Mouse (Mus musculus) heart, adult 11 months (tissue): ENCODE data around the gene Wdr43.

Experiments
- DNase-seq: peaks from one replicate; pipeline ENCODE4 v3.0.0; 2022

Gene Wdr43

DNA sequence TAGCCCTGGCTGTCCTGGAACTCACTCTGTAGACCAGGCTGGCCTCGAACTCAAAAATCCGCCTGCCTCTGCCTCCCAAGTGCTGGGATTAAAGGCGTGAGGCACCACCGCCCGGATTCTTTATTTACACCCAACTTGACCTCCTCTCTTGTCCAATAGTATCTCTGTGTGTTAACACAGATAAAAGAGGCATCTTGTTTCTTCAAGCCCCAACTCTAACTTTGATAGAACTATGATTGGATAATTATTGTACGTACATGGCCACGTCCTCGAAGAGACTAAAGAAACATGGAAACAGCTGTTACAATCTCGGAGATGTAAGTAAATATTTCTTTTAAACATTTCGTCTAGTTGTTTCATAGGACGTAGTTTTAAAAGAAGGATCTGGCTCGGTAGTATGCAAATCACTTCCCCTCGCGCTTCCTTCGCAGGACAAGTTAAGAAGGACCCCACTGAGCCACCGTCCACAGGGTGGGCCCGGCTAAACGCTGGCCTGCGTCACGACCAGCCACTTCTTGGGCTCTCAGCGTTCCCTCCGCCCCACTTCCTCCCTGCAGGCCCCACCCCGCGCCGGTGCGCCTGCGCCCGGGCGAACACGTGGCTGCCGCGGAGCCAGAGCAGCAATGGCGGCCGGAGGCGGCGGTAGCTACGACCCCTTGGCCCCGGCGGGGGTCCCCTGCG lies at the start of gene Wdr43:
TSS of gene Wdr43 (plus strand) at position 258 of the 681 bp plus-strand sequence.
- DNase-seq, result peak; percentile 100

DNA sequence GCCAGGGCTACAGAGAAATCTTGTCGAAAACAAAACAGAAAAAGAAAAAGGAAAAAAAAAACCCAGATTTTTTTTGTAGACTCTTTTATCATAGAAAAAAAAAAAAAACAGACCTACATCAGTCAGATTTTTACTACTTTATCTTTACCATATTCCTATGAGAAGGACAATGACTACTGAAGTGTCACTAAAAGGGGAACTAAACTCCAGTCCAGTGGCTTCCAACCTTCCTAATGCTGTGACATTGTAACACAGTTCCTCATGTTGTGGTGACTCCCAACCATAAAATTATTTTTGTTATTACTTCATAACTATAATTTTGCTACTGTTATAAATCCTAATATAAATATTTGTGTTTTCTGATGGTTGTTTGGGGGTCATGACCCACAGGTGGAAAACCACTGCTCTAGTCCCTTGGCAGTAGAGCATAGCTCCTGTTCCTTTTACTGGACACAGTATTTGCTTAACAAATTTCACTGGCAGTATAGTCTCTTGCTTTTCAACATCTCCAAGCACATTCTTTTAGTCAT lies 36.5 kb upstream of the Wdr43 start:
- DNase-seq, result no peak

DNA sequence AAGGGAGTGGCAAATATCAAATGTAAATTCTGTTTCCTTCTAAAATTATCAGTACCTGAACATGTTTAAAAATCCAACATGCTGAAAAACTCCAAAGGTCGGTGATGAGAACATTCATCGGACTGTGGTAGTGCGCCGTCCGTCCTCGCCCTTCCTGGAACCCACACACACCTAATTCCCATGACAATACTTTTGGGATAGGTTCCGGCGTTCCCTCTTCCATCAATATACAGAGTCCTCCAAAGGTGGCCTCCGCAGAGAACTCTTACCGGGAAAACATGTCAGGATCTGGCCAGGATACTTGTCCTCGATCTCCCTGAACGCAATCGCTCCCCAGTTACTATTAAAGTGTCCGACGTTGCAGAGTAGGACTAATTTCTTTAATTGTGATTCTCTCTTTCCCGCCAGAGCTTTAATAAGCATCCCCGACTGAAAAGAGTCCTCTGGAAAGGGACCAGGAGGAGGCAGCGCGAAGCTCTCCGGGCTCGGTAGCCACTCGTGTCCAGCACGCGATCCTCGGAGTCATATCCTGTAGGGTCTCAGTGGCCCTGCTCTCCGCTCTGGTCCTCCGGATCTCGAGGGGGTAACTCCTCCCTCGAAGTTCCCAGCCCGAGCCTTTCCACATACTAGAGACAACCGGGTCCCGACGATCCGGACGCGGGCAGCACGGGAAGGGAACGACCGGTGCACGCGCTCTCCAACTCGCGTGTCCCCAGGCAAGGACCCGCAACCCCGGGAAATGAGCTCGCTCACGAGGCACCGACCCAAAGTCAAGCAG lies 17.6 kb upstream of the Wdr43 start:
- DNase-seq, result no peak

DNA sequence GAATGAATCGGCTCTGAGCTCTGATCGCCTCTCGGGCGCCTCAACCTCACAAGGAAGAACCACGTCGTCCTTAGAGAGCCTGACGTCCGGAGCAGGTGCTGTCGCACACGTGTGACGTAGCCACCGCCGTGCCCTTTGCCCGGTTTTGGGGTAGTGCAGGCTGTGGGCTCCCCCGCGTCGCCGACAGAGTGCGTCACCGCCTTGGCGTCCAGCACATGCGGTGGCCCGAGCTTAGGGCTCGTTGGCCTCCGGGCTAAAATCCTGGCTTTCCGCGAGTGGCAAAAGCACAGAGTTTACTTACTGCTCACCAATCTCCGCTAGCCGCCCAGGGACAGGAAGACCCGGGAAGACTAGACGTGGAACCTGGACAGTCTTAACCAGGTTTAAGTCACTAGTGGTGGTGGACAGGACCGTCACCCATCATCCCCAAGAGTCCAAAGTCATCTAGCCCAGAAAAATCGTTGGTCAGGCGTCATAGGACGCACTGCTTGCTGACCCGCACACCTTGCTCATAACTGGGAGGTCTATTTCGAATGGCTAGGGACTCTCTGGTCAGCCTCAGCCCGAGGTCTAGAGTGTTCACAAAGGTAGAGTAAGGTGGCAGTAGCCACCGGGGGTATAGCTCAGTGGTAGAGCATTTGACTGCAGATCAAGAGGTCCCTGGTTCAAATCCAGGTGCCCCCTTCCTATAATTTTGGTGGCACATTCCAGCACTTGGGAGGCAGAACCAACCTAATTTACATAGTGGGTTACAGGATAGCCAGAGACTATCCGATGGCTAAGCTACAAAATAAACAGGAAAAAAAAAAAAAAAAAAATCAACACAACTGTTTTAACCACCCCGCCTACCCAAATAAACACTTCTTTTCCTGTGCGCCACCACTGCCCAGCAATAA lies 16.8 kb upstream of the Wdr43 start:
- peak; percentile 99 for DNase-seq

DNA sequence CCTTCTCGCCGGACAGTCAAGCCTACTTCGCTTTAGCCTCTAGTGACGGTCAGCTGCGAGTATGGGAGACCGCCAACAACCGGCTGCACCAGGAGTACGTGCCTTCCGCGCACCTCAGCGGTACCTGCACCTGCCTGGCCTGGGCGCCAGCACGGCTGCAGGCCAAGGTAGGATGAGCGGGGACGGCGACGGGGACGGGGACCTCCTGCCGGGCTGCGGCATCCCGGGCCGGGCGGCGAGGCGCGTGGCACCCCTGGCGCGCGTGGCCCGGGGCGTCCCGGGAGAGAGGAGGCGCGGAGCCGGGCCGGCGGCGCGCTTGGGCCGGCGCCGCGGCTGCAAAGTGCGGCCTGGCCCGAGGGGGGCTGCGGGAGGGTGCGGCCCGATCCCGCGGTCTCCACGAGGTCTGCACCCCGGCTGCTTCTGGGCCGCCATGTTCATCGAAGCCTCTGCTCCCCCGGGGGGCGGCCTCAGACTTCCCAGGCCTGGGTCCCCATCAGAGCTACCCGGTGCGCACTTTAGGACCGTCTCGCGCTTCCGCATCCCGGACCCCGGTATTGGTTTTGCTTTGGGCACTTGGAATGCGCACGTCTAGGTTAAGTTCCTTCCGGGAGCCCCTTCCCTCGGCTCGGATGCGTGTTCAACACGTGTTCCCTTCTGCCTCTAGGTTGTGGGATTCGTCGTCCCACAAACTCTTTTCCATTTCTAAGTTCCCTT lies 781 bp downstream of the Wdr43 start:
- peak; percentile 92 for DNase-seq

DNA sequence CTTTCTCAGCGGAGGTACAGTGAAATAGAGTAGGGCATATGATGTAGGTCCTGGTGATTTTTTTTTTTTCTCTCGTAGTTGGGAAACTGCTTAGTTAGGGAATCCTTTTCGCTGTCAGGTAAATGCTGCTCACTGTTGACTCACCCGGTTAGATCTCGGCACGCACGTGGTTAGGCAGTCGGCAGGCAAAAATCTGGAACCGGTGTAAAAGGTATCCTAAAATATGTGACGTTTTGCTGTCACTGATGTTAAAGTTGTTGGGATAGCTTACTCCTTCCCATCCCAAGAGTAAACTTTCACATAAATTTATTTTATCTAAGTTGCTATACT lies 1.3 kb downstream of the Wdr43 start:
- no peak for DNase-seq

DNA sequence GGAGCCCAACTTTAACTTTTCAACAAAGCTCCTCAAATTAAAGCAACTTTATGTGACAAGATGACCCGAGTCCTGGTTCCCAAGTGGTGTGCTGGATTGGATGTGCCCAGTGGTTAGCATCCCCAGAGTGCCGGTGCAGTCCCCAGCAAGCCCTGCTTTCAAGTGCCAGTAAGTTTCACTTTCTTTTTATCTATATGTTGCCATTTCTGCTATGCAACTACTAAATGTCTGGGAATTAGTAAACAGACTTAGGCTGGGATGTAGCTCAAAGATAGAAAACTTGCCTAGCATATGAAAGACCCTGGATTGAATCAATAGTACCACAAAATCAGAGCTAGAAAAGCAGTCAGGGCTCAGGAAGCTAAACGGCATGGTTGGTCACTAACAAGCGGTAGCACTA lies 2.3 kb downstream of the Wdr43 start:
- DNase-seq, result no peak

DNA sequence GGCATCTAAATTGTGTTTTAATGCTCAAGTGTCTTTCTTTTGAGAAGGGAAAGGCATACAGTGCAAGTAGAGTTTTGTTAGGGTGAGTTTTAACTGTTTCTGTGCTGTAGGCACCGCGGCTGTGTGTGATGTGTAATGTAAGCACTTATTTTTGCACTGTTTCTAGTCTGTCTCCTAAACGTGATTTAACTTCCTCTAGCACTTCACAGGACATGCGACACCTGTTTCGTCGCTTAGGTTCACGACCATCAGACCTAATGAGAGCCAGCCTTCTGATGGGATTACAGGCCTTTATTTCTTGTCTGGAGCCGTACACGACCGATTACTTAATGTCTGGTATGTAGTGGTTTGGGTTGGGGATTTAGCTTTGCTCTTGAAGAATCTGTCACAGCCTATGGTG lies 16.1 kb downstream of the Wdr43 start:
- DNase-seq, result peak; percentile 52

DNA sequence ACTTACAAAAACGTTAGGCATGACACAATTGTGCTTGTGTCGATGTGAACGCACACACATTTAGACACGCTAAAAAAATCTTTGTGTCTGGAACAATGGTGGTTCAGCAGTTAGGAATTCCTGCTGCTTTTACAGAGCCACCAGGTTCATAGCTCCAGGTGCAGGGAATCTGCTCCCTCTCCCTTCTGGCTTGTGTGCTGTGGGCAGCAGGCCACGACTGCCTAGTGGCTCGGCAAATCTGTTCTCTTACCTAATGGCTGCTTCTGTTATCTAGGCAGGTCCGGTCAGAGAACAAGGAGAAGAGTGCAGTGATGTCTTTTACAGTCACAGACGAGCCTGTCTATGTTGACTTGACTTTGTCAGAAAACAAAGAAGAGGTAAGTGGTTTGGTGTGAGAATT lies 17.7 kb downstream of the Wdr43 start:
- peak; percentile 48 for DNase-seq

DNA sequence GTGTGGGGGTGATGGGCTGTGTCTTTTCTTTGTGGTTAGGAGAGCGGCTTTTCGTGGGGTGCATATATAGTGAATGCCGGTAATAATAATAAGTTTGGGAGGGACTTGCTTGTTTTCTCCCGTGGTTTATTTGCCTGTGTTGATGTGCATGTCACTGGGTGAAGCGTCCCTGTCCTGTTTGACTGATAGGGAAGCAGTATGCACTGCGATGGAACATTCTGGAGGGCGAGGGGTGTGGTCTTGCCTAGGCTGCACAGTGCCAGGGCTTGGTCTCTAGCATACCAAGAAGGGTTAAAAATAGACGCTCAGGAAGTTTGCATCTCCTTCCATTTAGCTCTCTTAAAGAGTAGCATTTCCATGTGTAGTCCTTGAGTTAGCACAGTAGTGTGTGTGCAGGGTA lies 21.1 kb downstream of the Wdr43 start:
- DNase-seq, result peak; percentile 69

DNA sequence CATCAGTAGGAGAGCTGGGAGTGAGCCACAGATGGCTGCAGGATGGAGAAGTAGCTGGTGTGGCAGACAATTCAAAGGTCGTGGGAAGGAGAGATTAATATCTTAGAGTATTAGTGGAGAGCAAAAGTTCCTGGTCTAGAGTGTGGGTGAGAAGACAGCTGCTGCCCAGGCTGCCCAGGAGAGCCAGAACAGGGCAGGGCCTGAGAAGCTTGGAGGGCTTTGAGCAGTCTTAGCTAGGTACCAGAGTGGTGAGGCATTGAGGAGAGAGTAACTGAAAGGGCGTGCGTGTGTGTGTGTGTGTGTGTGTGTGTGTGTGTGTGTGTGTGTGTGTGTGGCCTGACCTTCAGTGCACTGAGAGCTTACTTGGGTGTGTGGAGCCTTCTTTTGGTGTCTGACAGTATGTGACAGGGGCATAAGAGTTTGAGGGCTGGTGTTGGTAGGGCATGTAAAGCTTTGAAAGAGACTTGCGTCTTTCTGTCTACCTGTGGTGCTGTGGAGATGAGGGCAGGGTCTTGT lies 22.1 kb downstream of the Wdr43 start:
- DNase-seq, result no peak

DNA sequence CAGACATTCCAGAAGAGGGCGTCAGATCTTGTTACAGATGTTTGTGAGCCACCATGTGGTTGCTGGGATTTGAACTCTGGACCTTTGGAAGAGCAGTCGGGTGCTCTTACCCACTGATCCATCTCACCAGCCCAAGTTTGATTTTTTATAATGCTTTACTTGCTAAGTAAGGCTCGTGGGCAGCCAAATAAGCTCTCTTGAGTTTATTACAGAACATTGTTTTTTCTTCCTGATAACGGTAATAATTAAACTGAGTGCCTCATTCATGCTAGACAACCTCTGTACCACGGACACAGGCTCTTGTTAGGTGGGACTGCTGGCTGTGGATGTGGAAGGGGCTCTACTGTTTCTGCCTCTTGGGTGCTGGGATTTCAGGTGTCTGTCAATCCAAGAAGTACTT lies 23.4 kb downstream of the Wdr43 start:
- peak; percentile 71 for DNase-seq

DNA sequence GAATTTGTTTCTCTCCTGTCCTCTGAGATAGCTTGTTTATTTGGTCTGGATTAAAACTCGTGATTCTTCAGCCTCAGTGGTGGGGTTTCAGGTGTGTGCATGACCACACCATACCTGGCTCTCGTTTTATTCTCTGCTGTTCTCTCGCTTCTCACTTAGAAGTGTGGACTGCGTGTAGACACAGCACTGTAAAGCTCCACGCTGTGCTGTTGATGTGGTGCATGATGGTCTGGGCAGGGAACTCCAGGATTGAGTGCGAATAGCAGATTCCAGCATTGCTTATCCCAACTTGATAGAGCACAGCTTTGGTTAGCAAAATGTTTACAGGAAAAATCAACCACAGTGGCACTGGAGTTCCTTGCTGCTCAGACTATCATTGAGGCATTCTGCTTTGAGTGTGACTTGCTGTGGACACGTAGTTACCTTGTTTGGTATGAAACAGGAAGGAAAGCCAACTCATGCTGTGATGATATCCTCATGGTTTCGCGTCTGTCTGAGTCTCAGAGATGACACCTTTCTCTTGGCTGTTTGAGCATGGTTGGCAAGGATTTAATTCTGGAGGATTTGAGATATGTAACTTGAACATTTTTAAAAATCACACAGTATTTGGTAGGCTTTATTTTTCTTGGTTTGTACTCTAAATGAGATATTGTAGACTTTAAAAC lies 24.9 kb downstream of the Wdr43 start:
- peak; percentile 59 for DNase-seq

DNA sequence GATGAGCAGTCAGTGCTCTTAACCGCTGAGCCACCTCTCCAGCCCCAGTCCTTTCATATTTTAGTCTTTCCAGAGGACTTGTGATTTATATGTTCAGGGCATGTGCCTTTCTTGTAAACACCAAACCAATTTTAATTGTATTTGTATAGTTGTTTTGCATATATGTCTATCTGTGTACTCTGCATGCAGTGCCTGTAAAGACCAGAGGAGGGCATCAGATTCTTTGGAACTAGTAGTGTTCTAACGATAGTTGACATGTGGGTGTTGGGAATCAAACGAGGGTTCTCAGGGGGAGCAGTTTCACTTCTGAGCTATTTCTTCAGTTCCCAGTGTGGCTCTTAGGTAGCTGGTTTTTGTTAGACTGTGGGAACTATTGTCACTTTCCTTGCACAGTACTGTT lies 26.5 kb downstream of the Wdr43 start:
- DNase-seq, result peak; percentile 64

DNA sequence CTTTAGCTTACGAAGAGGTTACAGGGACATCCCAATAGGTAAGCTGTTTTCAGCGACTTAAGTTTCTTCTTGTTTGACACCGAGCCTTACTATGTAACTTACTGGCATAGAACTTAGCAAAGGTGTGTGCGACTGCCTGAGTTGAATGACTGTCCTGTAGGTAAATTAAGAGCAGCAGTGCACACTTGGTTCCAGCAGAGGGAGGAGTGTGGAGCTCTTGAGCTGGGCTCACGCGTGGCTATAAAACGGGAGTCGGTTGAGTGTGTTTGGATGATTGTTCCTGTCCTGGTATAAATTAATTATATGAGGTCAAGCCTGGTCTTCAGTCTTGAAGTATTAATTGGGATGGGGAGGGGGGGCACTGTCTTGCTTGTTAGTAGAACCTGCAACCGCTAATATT lies 34.3 kb downstream of the Wdr43 start:
- peak; percentile 19 for DNase-seq

DNA sequence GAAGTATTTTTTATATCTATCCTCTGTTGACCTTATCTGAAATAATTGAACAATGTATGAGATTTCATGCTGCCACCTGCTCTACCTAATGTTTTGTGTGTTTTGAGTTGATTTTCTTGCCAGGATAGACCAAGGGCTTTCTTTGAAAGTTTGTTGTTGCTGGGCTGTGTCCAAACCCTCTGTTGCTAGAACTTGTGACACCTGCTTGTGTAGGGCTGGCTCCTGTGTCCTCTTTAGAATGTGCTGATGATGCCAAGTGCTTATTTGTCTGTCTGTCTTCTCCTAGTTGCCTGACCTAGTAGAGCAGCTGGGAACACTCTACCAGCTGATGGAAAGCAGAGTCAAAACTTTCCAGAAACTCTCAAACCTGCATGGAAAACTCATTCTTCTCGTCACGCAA lies 36.8 kb downstream of the Wdr43 start:
- DNase-seq, result no peak

DNA sequence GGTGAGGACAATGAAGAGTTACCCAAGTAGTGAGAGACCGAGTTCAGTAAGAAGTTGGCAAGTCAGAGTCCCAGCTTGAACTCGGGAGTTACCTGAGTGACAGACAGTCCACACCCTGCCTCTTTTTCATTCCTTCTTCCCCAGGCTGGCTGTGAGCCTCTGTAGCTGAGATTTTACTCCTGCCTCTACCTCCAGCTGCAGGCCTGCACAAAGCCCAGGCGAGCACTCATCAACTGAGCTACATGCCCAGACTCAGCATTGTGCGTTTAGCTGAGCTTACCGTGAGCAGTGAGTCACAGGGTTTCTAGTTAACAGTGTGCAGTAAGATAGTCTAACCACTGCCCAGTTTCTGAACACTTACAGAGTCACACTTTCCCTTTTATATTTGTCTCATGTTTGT lies 37.2 kb downstream of the Wdr43 start:
- peak; percentile 13 for DNase-seq

DNA sequence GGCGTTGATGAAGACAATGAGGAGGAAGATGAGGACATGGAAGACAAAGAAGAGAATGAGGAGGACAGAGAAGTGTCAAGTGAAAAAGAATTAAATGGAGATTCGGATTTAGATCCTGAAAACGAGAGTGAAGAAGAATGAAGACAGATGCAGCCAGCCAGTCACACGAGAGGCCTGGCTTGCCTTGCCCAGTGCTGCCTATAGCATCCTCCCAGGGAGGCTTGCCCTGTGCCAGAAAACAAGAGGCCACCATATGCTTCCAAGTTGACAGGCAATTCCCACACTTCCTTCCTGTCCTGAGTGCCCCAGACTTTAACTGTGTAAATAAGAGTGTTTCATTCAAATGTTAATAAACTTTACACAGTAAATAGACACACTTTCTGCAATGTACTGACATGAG lies 41.8 kb downstream of the Wdr43 start:
- peak; percentile 75 for DNase-seq

DNA sequence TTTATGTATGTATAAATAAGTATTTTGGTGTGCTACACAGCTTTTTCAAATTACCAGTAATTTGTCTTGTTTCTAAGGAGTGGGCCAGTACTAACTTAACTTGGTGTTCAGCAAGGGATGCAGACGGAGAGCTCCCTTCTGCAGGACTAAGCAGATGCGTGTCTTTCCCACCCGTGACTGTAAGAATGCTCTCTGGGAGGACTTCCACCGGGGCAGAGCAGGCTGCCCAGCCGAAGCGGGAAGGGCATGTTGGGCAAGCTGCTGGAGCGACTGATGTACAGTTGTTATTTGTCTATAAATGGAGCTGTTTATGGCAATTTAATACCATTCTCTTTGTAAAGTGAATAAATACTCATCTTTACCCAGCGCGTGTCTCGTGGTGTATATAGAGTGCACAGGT lies 43.0 kb downstream of the Wdr43 start:
- DNase-seq, result peak; percentile 79

DNA sequence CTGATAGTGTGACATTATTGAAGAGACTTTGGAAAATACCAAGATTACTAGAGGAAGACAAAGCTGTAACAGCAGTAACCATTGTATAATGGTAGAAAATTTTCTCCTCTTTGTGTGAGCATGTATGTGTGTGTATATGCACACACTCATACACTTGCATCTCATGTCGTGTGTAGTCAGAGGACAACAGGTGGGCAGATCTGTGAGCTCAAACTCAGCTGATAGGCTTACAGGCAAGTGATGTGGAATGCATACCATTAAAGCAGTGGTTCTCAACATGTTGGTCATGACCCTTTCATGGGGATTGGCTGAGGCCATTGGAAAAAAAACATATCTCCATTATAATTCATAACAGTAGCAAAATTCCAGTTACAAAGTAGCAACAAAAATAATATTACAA lies 44.7 kb downstream of the Wdr43 start:
- DNase-seq, result peak; percentile 28

DNA sequence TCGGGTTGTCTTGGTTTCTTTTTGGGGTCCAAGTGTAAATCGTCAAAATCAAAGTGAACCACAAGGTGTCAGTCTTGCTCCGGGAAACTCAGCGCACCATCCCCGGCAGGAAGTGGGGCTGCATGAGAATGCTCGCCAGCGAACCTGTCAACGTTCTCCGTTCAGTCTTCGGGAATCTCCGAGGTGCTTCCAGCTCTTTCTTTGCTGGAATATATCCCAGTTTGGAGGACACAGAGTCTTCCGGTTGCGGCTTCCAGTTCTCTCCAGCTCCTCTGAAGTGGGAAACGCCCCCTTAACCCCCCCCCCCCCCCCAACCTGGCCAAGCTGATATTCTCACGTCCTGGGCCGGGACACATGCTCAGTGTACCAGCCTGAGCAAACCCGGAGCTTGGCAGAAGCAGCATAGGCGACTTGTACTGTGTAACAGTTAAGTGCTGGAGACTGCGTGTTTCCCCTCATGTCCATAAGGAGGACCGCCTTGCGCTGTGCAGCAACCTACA lies 47.1 kb downstream of the Wdr43 start:
- peak; percentile 95 for DNase-seq

DNA sequence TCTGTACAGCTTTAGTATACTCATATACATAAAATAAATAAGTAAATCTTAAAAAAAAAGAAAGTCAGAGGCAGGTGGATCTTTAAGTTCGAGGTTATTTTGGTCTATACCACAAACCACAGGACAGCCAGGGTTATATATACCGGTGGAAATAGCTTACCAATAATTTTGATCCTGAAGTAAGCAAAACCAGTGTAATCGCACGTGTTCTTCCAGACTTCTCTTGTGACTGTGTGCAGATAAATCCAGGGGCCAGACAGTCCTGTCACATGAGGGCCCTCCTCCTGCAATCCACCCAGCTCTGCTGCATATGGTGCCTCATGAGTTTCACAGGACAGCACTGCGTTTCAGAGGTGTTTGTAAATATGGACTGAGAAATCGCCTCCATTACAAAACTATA lies 47.8 kb downstream of the Wdr43 start:
- peak; percentile 84 for DNase-seq
